Mouse (Mus musculus): ENCODE results near the gene Adamtsl4. TPM values are rescaled to one million over a fixed set of nuclear protein-coding genes. Genes with fewer than 3 reads are reported as not detected.

The Adamtsl4 gene
- polyA plus RNA-seq, 1 experiment from 2014 or later, result 1.0 TPM

GRCm38 (mm10) chr3:95653473-95654034, 34.2 kb downstream of the Adamtsl4 start:
- 30% methylated on average over 11 of the region's 11 CpGs for WGBS
- H3K9me3 ChIP-seq, result no peaks in the 10 kb centered on the region
- H3K4me1 ChIP-seq (replicated peaks), result peaks cover 14% of the 10 kb centered on the region
- no peaks in the 10 kb centered on the region for H3K27me3 ChIP-seq
- no peak for ATAC-seq (ENCODE audit: low FRiP score)
- H3K27ac ChIP-seq, result no peak overlapping the region
- peak overlapping the region; percentile 13; the same call in 1 of the 2 replicates for H3K9ac ChIP-seq
- H3K4me2 ChIP-seq, result no peak overlapping the region; the same call in 1 of the 2 replicates
- no peaks in the 10 kb centered on the region for H3K36me3 ChIP-seq
- H3K4me3 ChIP-seq, result no peak overlapping the region

- Histone ChIP-seq H3K27me3 (no peaks in the 10 kb centered on the region), H3K36me3 (no peaks in the 10 kb centered on the region), H3K27ac (no peak overlapping the region), H3K4me2 (no peak overlapping the region), H3K4me3 (no peak overlapping the region), H3K4me1 (replicated peaks) (peaks cover 10% of the 10 kb centered on the region), H3K9ac (no peak overlapping the region), H3K9me3 (no peaks in the 10 kb centered on the region)
- WGBS, result 19% methylated on average over 6 of the region's 6 CpGs
- no peak for ATAC-seq (ENCODE audit: low FRiP score)
Measured at GRCm38 (mm10) chr3:95652871-95653270, 34.8 kb downstream of the Adamtsl4 start.

DNA sequence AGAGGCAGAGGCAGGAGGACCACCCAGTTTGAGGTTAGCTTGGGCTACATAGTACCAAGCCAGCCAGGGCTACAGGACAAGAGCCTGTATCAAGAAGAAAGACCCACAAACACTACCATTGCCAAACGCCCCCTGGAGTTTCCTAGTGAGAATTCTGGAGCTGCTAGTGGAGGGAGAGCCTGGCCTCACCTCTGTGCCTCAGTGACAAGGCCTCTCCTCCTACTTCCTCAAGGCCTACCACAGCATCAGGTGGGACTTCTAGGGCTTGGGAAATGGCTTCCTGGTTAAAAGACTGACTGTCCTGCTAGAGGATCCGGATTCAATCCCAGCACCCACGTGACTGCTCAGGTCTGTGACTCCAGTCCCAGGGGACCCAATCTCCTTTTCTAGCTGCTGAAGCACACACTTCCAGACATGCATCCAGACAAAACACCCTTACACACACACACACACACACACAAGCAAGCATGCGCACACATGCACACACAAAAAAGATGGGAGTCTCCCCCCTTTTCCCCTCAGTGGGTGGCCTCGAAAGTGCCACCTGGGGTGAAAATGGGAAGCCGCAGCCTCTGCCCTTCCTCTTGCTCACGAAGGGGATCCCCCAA, 35.4 kb downstream of the Adamtsl4 start:
- Histone ChIP-seq H3K36me3 (no peaks in the 10 kb centered on the region), H3K27ac (no peak overlapping the region), H3K9ac (no peak overlapping the region), H3K4me3 (no peak overlapping the region), H3K9me3 (no peaks in the 10 kb centered on the region), H3K4me1 (replicated peaks) (peaks cover 6% of the 10 kb centered on the region; the same call in 1 of the 2 replicates), H3K4me2 (no peak overlapping the region), H3K27me3 (no peaks in the 10 kb centered on the region)
- 0 out of 2 replicates have a peak, but pooled peaks have one; percentile 29 for ATAC-seq (ENCODE audit: low FRiP score)
- WGBS, result 56% methylated on average over 7 of the region's 7 CpGs

DNA sequence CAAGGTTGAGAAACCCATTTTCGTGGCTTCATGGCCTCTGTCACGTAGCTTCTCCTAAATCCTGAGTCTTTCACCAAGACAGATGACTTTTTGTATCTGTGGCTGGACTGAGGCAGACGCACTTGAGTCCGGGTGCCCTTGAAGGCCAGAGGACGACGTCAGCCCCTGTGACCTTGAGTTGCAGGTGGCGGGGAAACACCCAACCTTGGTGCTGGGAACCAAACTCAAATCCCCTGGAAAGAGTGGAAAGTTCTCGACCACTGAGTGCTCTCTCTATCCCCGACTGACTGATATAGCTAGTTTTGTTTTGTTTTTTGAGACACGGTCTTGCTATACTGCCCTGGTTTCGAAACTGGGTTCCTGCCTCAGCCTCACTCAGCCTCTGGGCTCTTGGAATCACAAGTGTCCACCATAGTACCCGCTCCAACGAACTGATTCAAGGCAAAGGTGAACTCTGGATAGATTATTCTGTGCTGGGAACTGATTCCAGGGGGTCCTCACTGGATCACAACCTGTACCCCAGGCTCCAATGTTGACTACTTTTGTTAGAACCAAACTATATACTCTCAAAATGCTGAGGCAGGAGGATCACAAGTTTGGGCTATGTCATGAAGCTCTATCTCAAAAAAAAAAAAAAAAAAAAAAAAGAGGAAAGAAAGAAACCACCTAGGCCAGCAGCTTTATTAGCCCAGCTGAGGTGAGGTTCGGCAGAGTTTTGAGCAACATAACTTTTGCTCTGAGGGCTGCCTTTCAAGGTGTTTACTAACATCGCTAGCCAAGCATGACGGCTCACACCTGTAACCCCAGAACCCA, 36.1 kb downstream of the Adamtsl4 start:
- Histone ChIP-seq H3K4me3 (no peak overlapping the region), H3K4me1 (replicated peaks) (peaks cover 6% of the 10 kb centered on the region; the same call in 1 of the 2 replicates), H3K36me3 (no peaks in the 10 kb centered on the region), H3K9ac (no peak overlapping the region), H3K4me2 (no peak overlapping the region), H3K9me3 (no peaks in the 10 kb centered on the region), H3K27me3 (no peaks in the 10 kb centered on the region), H3K27ac (no peak overlapping the region)
- 90% methylated on average over 16 of the region's 16 CpGs for WGBS
- no peak for ATAC-seq (ENCODE audit: low FRiP score)

DNA sequence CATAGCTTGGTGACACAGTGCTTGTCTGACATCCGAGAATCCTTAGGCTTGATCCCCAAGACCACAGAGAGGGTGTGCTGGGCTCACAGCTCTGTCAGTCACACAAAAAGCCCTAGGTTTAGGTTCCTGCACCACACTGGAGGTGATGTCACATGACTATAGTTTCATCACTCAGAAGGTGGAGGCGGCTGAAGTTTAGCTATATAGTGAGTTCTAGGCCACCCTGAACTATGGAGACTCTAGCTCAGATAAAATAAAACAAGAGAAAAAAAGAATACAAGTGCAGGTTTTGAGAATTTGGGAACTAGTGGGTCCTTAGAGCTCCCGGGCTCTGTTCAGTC, 36.7 kb downstream of the Adamtsl4 start:
- ATAC-seq (ENCODE audit: low FRiP score), result no peak
- no peaks in the 10 kb centered on the region for H3K36me3 ChIP-seq
- no peak overlapping the region for H3K27ac ChIP-seq
- no peak overlapping the region for H3K4me3 ChIP-seq
- H3K27me3 ChIP-seq, result no peaks in the 10 kb centered on the region
- H3K9me3 ChIP-seq, result no peaks in the 10 kb centered on the region
- peaks cover 6% of the 10 kb centered on the region; the same call in 1 of the 2 replicates for H3K4me1 ChIP-seq (replicated peaks)
- WGBS, result 91% methylated on average over 3 of the region's 3 CpGs
- H3K4me2 ChIP-seq, result no peak overlapping the region
- H3K9ac ChIP-seq, result no peak overlapping the region

GRCm38 (mm10) chr3:95650276-95651032, 37.3 kb downstream of the Adamtsl4 start:
- H3K4me2 ChIP-seq, result no peak overlapping the region
- no peaks in the 10 kb centered on the region for H3K9me3 ChIP-seq
- no peak overlapping the region for H3K27ac ChIP-seq
- H3K36me3 ChIP-seq, result no peaks in the 10 kb centered on the region
- WGBS, result 78% methylated on average over 6 of the region's 6 CpGs
- no peak for ATAC-seq (ENCODE audit: low FRiP score)
- no peak overlapping the region for H3K9ac ChIP-seq
- H3K27me3 ChIP-seq, result no peaks in the 10 kb centered on the region
- H3K4me3 ChIP-seq, result no peak overlapping the region
- peaks cover 6% of the 10 kb centered on the region; the same call in 1 of the 2 replicates for H3K4me1 ChIP-seq (replicated peaks)

- Histone ChIP-seq H3K9me3 (no peaks in the 10 kb centered on the region), H3K9ac (no peak overlapping the region), H3K27me3 (no peaks in the 10 kb centered on the region), H3K4me1 (replicated peaks) (no peaks in the 10 kb centered on the region), H3K4me3 (no peak overlapping the region), H3K4me2 (no peak overlapping the region), H3K36me3 (no peaks in the 10 kb centered on the region), H3K27ac (no peak overlapping the region)
- ATAC-seq (ENCODE audit: low FRiP score), result no peak
- WGBS, result 94% methylated on average over 5 of the region's 5 CpGs
Measured at GRCm38 (mm10) chr3:95648016-95648415, 39.7 kb downstream of the Adamtsl4 start.

DNA sequence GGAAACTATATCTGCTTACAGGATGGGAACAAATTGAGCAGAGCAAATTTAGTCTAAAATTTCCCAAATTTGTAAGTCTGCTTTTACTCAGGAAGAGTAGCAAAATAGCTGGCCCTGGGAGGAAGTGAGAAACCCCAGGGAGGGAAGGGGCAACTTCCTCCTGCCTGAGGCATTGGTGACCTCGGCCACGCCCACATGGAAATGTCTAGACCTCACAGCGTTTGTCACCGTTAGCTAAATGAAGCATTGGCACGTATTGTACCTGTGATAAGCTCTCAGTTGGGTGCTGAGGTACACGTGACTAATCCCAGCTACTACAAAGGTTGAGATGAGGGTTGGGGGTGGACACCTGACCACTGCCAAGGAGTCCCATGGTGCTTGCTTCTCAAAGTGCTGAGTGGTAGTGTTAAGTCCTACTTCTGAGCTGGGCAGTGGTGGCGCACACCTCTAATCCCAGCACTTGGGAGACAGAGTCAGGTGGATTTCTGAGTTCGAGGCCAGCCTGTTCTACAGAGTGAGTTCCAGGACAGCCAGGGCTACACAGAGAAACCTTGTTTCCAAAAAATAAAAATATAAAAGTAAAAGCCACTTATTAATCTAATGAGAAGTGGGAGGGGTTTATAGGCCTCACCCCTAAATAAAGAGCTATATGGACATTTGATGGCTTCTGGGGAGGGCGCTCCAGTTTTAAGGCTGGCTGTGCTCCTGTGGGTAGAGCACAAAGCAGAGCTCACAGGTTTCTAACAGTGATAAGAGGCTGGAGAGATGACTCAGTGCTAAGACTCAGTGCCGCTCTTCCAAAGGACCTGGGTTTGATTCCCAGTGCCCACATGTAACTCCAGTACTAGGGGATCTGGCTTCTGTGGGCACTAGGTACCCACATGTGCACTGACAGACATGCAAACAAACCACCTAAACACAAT, 42.1 kb downstream of the Adamtsl4 start:
- WGBS, result 69% methylated on average over 10 of the region's 10 CpGs
- Histone ChIP-seq H3K27me3 (no peaks in the 10 kb centered on the region), H3K9me3 (no peaks in the 10 kb centered on the region), H3K4me1 (replicated peaks) (no peaks in the 10 kb centered on the region), H3K27ac (no peak overlapping the region), H3K9ac (no peak overlapping the region), H3K4me2 (no peak overlapping the region), H3K4me3 (no peak overlapping the region), H3K36me3 (peaks cover 10% of the 10 kb centered on the region; the same call in 1 of the 2 replicates)
- no peak for ATAC-seq (ENCODE audit: low FRiP score)

DNA sequence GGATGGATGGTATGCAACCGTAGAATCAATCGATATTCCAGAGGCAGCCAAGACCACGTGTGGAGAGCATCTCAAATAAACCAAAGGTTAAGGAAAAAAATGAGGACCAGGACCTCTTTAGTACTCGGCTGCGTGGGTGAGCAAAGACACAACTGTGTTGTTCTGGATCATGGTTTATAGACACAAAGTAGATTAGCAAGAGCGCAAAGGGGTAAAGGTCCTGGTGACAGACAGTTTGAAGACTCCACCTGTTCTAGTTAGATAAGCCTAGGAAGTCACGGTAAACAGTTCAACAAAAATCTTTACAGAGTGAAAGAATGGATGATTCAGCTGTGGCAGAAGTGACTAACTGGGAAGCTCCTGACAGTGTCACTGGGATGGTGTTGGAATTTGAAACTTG, 44.6 kb downstream of the Adamtsl4 start:
- Histone ChIP-seq H3K9me3 (no peaks in the 10 kb centered on the region), H3K4me2 (no peak overlapping the region), H3K4me3 (no peak overlapping the region), H3K27ac (no peak overlapping the region), H3K27me3 (no peaks in the 10 kb centered on the region), H3K36me3 (peaks cover 31% of the 10 kb centered on the region), H3K9ac (no peak overlapping the region), H3K4me1 (replicated peaks) (no peaks in the 10 kb centered on the region)
- no peak for ATAC-seq (ENCODE audit: low FRiP score)
- 94% methylated on average over 7 of the region's 7 CpGs for WGBS

DNA sequence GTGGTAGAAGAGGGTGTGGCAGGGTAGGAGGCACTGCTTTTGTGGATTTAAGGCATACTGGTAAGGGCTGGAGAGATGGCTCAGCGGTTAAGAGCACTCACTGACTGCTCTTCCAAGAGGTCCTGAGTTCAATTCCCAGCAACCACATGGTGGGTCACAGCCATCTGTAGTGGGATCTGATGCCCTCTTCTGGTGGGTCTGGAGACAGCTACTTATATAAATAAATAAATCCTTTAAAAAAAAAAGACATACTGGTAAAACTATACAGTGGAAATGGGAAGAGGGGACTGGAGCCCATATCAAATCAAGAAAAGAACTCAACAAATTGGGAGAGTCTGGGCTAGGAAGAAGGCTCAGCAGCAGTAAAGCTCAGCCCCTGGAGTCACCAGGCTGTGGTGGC, 48.0 kb downstream of the Adamtsl4 start:
- Histone ChIP-seq H3K4me3 (no peak overlapping the region), H3K4me1 (replicated peaks) (no peaks in the 10 kb centered on the region), H3K36me3 (peaks cover 63% of the 10 kb centered on the region), H3K9ac (no peak overlapping the region), H3K4me2 (no peak overlapping the region), H3K9me3 (no peaks in the 10 kb centered on the region), H3K27ac (no peak overlapping the region), H3K27me3 (no peaks in the 10 kb centered on the region)
- ATAC-seq (ENCODE audit: low FRiP score), result no peak
- 88% methylated on average over 1 of the region's 1 CpGs for WGBS

DNA sequence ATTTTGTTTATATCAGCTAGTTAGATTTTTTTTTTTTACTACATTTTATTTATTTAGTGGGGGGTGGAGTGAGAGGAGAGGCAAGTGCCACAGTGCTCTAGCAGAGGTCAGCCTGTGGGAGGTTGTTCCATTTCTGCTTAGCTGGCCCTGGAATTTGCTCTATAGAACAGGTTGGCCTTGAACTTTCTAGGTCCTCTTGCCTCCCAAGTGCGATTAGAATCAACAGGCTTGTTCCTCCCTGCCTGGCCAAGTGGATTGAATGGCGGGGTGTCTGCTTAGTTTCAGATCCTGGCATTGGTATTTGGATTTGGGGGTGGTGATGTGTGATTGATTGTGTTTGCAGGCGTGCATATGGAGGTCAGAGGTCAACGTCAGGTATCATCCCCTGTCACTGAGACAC, 51.6 kb downstream of the Adamtsl4 start:
- 84% methylated on average over 4 of the region's 4 CpGs for WGBS
- no peak overlapping the region for H3K4me3 ChIP-seq
- no peaks in the 10 kb centered on the region for H3K27me3 ChIP-seq
- no peak overlapping the region for H3K27ac ChIP-seq
- H3K4me1 ChIP-seq (replicated peaks), result no peaks in the 10 kb centered on the region
- ATAC-seq (ENCODE audit: low FRiP score), result no peak
- no peaks in the 10 kb centered on the region for H3K9me3 ChIP-seq
- no peak overlapping the region for H3K9ac ChIP-seq
- H3K4me2 ChIP-seq, result no peak overlapping the region
- H3K36me3 ChIP-seq, result peaks cover 88% of the 10 kb centered on the region

All from hindbrain, embryonic 13.5 days (tissue).